Mouse (Mus musculus) limb, embryonic 11.5 days (tissue): ENCODE results near the gene Slc25a23. TPM values are rescaled to one million over a fixed set of nuclear protein-coding genes. Genes with fewer than 3 reads are reported as not detected.
A peak's percentile ranks its signal among the peaks of the same experiment; 100 is the strongest.
"Not testable (repeated sequence)": the region's sequence is repeated elsewhere in the genome, so short reads cannot be mapped to it uniquely, and the experiment has no call there.

Experiments used
- ATAC-seq: fragments of 200-750 bp; cut with Nextera tagmentation; 2 replicates; pipeline ENCODE4 v1.8.0; 2017; ENCODE audit warnings: low read depth; ENCODE audit not compliant: insufficient number of reproducible peaks, low FRiP score, low TSS enrichment
- DNase-seq: peaks from one replicate; pipeline ENCODE4 v3.0.0-alpha.2; 2015; ENCODE audit warnings: low spot score
- H3K27ac ChIP-seq: fragments of 300-500 bp; sonication (generic); replicated peaks from 2 replicates; pipeline ENCODE4 v1.5.1; 2014; ENCODE audit warnings: low read depth, mild to moderate bottlenecking, low read length
- H3K27me3 ChIP-seq: fragments of 300-500 bp; sonication (generic); 2 replicates; pipeline ENCODE4 v1.6.1; 2014; ENCODE audit warnings: mild to moderate bottlenecking, low read length, mixed read lengths; ENCODE audit not compliant: control insufficient read depth, insufficient read depth
- H3K36me3 ChIP-seq: fragments of 300-500 bp; sonication (generic); 2 replicates; pipeline ENCODE4 v1.6.1; 2014; ENCODE audit warnings: mild to moderate bottlenecking, low read length, moderate library complexity, mixed read lengths; ENCODE audit not compliant: control insufficient read depth, insufficient read depth
- H3K4me1 ChIP-seq: fragments of 300-500 bp; sonication (generic); 2 replicates; pipeline ENCODE4 v1.6.1; 2014; ENCODE audit warnings: low read length, mixed read lengths; ENCODE audit not compliant: control insufficient read depth, insufficient read depth
- H3K4me2 ChIP-seq: fragments of 300-500 bp; sonication (generic); 2 replicates; pipeline ENCODE4 v1.6.1; 2014; ENCODE audit warnings: low read depth, mild to moderate bottlenecking, moderate library complexity; ENCODE audit not compliant: severe bottlenecking
- H3K4me3 ChIP-seq: fragments of 300-500 bp; sonication (generic); 2 replicates; pipeline ENCODE4 v1.5.1; 2014; ENCODE audit warnings: low read depth, low read length
- H3K9ac ChIP-seq: fragments of 300-500 bp; sonication (generic); 2 replicates; pipeline ENCODE4 v1.6.1; 2014; ENCODE audit warnings: mild to moderate bottlenecking, low read length
- H3K9me3 ChIP-seq: fragments of 300-500 bp; sonication (generic); 2 replicates; pipeline ENCODE4 v1.6.1; 2016; ENCODE audit warnings: low read length; ENCODE audit not compliant: control insufficient read depth
- WGBS: fragments of 180-500 bp; shearing (Covaris S2); extraction: QIAGEN DNeasy Blood & Tissue Kit; methylation state at CpG from one replicate; pipeline ENCODE4 v1.1.7; 2014; 5-methylcytosine and 5-hydroxymethylcytosine counted together
- polyA plus RNA-seq: library from polyadenylated mRNA; unstranded; fragments of >200 nt; fragmentation: Nextera tagmentation; extraction: Ambion mirVana; gene quantifications from 2 replicates; pipeline ENCODE4 v1.2.1, GENCODE M21; 2014

Gene Slc25a23
- polyA plus RNA-seq, 1 experiment from 2014 or later = 4.5 TPM

DNA sequence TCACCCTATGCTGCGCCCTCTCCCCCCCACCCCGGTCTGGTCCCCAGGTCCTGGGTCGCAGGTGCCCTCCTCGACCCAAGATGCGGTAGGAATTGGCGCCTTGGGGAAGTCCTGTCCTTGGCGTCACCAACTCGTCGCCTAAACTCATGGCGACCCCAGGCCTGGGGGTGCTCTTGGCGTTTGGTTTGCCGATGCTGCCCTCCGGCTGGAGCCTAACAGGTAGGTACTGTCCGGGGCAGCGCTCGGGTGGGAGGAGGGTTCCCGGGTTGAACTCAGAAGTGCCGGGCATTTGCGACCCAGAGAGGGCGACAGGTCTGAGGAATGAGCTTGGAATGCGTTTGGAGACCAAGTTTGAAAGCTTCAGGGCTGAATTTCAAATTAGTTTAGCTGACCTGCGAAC, 2.9 kb upstream of the Slc25a23 start:
- no peaks in the 10 kb centered on the region for H3K4me1 ChIP-seq
- no peaks in the 10 kb centered on the region for H3K36me3 ChIP-seq
- no peak for ATAC-seq
- no peaks in the 10 kb centered on the region for H3K9me3 ChIP-seq
- no peak overlapping the region for H3K27ac ChIP-seq
- H3K9ac ChIP-seq = no peak overlapping the region
- peak overlapping the region; percentile 24; the same call in 1 of the 2 replicates for H3K4me2 ChIP-seq
- H3K27me3 ChIP-seq = peaks cover 46% of the 10 kb centered on the region
- 1% methylated on average over 21 of the region's 22 CpGs for WGBS
- no peak for DNase-seq
- H3K4me3 ChIP-seq = peak overlapping the region; percentile 17; the same call in 1 of the 2 replicates

DNA sequence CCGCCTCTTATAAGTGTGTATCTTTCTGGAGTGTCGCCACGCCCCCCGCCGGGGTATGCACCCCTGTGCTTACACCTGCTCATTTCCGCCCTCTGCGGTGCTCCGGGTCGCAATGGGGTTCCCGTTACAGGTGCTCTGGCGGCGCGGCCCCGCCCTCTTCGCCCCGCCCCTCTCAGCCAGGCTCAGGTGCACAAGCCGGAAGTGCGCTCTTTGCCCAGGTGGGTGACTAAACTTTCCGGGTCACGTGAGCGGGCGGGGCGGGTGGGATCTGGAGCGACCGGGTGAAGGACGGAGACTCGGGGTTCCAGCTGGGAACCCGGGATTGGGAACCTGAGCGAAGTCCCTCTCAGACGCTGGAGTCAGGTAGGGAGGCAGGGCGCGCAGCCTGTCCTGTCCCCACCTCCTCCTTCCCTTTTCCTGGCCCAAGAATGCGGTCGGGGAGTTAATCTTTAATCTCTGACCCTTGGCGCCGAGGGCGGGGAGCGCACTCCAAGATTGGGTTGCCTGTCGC, 2.4 kb upstream of the Slc25a23 start:
- peak overlapping the region; percentile 24 for H3K4me2 ChIP-seq
- WGBS = 1% methylated on average over 39 of the region's 39 CpGs
- no peaks in the 10 kb centered on the region for H3K4me1 ChIP-seq
- H3K27me3 ChIP-seq = peaks cover 46% of the 10 kb centered on the region
- no peak for DNase-seq
- H3K9me3 ChIP-seq = no peaks in the 10 kb centered on the region
- no peak overlapping the region for H3K9ac ChIP-seq
- no peak overlapping the region for H3K27ac ChIP-seq
- peak overlapping the region; percentile 17; the same call in 1 of the 2 replicates for H3K4me3 ChIP-seq
- H3K36me3 ChIP-seq = no peaks in the 10 kb centered on the region
- no peak for ATAC-seq

DNA sequence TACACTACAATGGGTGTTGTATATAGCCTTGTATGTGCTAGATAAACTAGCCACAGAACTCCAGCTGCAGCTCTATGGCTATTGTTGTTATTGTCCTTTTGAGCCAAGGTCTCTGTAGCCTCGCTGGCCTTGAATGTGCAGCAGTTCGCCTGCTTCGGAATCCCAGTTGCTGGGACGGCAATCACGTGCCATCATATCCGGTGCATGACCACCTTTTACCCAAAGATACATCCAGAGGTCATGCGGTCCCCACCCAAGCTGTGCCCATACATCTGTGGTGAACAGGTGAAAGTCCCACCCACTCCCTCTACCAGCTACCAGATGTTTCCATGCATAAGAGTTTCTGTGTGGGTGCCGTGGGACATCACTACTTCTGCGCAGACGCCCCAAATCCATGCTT, 1.4 kb upstream of the Slc25a23 start:
- Histone ChIP-seq H3K9ac (no peak overlapping the region), H3K4me3 (no peak overlapping the region), H3K27me3 (peaks cover 42% of the 10 kb centered on the region), H3K4me1 (no peaks in the 10 kb centered on the region), H3K36me3 (no peaks in the 10 kb centered on the region), H3K4me2 (peak overlapping the region; percentile 72; the same call in 1 of the 2 replicates), H3K9me3 (no peaks in the 10 kb centered on the region), H3K27ac (no peak overlapping the region)
- DNase-seq = no peak
- 44% methylated on average over 10 of the region's 10 CpGs for WGBS
- no peak for ATAC-seq

DNA sequence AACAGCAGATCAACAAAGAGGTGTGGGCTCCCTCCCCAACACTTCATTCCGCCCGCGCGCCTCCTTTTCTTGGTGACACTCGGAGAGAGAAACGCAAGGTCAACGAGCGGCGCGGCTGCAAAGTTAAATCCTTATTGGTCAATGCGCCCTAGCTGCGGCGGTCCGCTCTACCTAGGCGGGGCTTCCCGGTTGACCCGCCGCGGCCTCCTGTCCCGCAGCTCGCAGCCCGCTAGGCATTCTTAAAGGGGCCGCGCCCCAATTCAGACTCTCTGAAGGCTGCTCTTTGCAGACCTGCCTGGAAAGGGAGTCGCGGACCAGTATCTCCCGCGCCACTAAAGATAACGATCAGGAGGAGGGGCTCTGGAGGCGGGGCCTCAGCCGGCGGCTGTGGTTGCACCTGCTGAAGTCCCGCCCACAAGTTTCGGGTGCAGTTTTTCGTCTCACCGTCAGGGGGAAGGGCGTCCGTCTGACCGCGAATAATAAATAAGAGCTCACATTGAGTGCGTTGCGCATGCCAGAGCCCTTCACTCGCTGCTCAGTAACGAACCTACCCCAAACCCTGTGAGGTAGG, 653 bp upstream of the Slc25a23 start:
- Histone ChIP-seq H3K9ac (no peak overlapping the region), H3K27ac (no peak overlapping the region), H3K4me3 (peak overlapping the region; percentile 72), H3K4me1 (no peaks in the 10 kb centered on the region), H3K9me3 (no peaks in the 10 kb centered on the region), H3K27me3 (peaks cover 39% of the 10 kb centered on the region), H3K36me3 (no peaks in the 10 kb centered on the region), H3K4me2 (peak overlapping the region; percentile 72)
- DNase-seq (peak; percentile 92), ATAC-seq (peak; percentile 82)
- under 1% methylated on average over 44 of the region's 44 CpGs for WGBS

DNA sequence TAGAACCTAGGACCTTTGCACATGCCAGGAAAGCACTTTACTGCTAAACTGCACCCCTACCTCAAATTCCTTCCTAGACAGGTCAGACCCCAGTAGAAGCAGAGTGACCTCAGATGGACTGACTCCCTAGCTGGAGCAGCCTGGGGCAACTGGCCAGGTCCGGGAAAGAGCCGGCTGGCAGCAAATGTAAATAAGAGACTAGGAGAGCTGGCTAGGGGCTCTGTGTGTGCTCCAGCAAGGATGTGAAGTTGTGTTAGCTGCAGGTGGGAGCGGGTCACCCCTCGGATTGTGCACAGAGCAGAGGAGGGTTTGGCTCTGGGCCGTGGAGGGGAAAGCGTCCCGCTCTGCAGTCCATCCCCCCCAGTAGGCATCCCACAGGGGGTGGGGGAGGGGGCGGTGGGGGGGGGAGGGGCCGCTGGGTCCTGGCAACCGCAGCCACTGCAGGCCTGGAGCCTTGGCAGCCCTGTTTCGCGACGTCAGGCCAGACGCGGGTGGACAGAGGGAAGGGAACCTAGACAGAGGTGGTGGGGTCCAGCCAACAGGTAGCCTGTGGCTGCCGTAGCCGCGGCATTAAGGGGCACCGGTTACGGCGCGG, 675 bp downstream of the Slc25a23 start, which contains the start of gene Crb3:
Crb3 (plus strand) TSS at position 215 of the 595 bp plus-strand sequence.
- H3K27ac ChIP-seq = no peak within 1 kb of the TSS
- H3K27me3 ChIP-seq = peaks cover 34% of the 10 kb centered on the region
- peak within 1 kb of the TSS; percentile 41 for H3K9ac ChIP-seq
- no peaks in the 10 kb centered on the region for H3K36me3 ChIP-seq
- H3K4me2 ChIP-seq = peak within 1 kb of the TSS; percentile 72
- WGBS = 0% methylated on average over 15 of the region's 22 CpGs
- ATAC-seq (0 out of 2 replicates have a peak, but pooled peaks have one; percentile 2), DNase-seq (peak; percentile 57)
- H3K4me3 ChIP-seq = peak within 1 kb of the TSS; percentile 72
- no peaks in the 10 kb centered on the region for H3K4me1 ChIP-seq
- H3K9me3 ChIP-seq = no peaks in the 10 kb centered on the region

DNA sequence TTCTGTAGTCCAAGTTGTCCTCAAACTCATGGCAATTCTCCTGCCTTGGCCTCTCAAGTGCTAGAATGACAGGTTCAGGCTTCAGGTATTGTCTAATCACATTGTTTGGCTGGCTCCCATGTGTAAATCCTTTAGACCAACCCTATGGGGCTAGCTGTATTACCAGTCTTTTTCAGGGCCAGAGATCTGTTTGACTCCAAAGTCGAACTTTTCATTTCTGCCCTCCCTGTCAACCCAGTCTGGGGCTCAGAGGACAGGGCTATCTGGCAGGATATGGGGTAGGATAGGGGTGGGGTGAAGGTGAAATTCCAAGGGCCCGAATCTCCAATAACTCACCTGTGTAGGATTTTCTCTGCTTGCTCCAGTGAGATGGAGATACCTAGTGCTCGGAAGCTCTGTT, 3.4 kb downstream of the Slc25a23 start:
- peaks cover 10% of the 10 kb centered on the region for H3K27me3 ChIP-seq
- no peaks in the 10 kb centered on the region for H3K9me3 ChIP-seq
- H3K9ac ChIP-seq = no peak overlapping the region
- no peak overlapping the region for H3K27ac ChIP-seq
- no peak overlapping the region for H3K4me2 ChIP-seq
- no peaks in the 10 kb centered on the region for H3K36me3 ChIP-seq
- DNase-seq = no peak
- H3K4me3 ChIP-seq = no peak overlapping the region
- no peak for ATAC-seq
- 85% methylated on average over 3 of the region's 3 CpGs for WGBS
- H3K4me1 ChIP-seq = no peaks in the 10 kb centered on the region

DNA sequence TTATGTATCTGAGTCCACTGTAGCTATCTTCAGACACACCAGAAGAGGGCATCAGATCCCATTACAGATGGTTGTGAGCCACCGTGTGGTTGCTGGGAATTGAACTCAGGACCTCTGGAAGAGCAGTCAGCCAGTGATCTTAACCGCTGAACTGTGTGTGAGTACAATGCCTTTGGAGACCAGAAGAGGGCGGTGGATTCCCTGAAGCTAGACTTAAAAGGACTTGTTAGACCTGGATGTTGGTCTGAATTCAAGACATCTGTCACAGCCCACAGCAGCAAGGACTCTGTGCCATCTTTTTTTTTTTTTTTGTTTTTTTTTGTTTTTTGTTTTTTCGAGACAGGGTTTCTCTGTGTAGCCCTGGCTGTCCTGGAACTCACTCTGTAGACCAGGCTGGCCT, 8.0 kb downstream of the Slc25a23 start:
- H3K9ac ChIP-seq, H3K27ac ChIP-seq, ATAC-seq, H3K4me1 ChIP-seq, H3K4me3 ChIP-seq, DNase-seq, H3K9me3 ChIP-seq, H3K36me3 ChIP-seq, H3K4me2 ChIP-seq, H3K27me3 ChIP-seq: not testable (repeated sequence)
- 91% methylated on average over 4 of the region's 4 CpGs for WGBS

DNA sequence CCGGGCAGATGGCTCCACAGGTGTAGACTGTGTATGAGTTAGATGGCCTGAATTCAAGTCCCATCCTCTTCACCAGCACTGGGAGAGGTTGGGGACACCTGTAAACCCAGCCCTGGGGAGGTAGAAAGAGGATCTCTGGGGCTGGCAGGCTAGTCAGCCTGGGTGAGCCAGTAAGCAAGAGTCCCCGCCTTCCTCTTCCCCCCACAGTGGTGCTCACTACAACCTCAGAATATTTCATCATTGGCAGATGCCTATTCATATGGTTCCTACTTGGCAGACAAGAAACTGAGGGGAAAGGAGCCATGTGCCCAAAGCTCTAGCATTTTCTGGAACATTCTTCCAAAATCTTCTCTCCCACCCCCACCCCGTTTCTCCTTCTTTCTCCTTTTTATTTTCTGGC, 10.8 kb downstream of the Slc25a23 start:
- no peak overlapping the region for H3K27ac ChIP-seq
- no peak overlapping the region for H3K4me3 ChIP-seq
- WGBS = 94% methylated on average over 3 of the region's 3 CpGs
- H3K36me3 ChIP-seq = no peaks in the 10 kb centered on the region
- no peak for ATAC-seq
- H3K4me1 ChIP-seq = no peaks in the 10 kb centered on the region
- no peaks in the 10 kb centered on the region for H3K27me3 ChIP-seq
- H3K4me2 ChIP-seq = no peak overlapping the region
- H3K9ac ChIP-seq = no peak overlapping the region
- no peak for DNase-seq
- H3K9me3 ChIP-seq = no peaks in the 10 kb centered on the region
